Mouse (Mus musculus): ENCODE data around the gene Kcnmb4. TPM values are rescaled to one million over a fixed set of nuclear protein-coding genes. Genes with fewer than 3 reads are reported as not detected.

The Kcnmb4 gene
- total RNA-seq, 2 experiments from 2014 or later = not detected

Other genes starting within 250 kb of the Kcnmb4 start
- gene Ptprb, start 198.4 kb downstream of the Kcnmb4 start, total RNA-seq (2015; ENCODE audit: low replicate concordance) = not detected in 2 replicates
- not detected in 2 replicates for gene Ptprb, start 198.4 kb downstream of the Kcnmb4 start, total RNA-seq (2017; ENCODE audit: low replicate concordance)
- gene Cnot2, start 107.6 kb upstream of the Kcnmb4 start, total RNA-seq (2015; ENCODE audit: low replicate concordance) = 61.6 and 73.4 TPM in 2 replicates
- gene Cnot2, start 107.6 kb upstream of the Kcnmb4 start, total RNA-seq (2017; ENCODE audit: low replicate concordance) = 80.9 and 86.6 TPM in 2 replicates